Mouse (Mus musculus) urinary bladder, postnatal 25 days (tissue): Measurements from ENCODE around the gene Tenm3.

Source experiments
- DNase-seq: peaks from one replicate; pipeline ENCODE4 v3.0.0; 2022; ENCODE audit warnings: low spot score

The Tenm3 gene

GRCm38 (mm10) chr8:48809104-48809503 lies 34.6 kb downstream of the Tenm3 start:
- no peak for DNase-seq

DNA sequence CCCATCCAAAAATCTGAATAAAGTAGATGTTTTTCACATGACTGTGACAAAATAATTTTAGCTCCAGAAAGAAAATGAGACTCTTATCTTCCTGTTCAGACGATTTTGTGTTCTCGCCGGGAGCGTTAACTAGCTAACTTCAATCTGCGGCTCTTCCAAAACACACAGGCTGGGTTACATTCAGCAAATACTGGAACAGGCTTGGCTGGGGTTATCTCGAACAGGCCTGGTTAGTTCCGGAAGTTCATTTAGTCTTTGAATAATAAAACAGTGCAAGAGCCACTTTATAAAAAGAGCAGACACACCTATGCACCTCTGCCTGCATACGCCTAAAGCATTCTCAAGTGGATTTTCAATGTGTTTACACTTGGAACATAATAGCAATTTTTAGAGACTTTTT lies 40.7 kb downstream of the Tenm3 start:
- DNase-seq = no peak

GRCm38 (mm10) chr8:48802231-48802630 lies 41.5 kb downstream of the Tenm3 start:
- no peak for DNase-seq

DNA sequence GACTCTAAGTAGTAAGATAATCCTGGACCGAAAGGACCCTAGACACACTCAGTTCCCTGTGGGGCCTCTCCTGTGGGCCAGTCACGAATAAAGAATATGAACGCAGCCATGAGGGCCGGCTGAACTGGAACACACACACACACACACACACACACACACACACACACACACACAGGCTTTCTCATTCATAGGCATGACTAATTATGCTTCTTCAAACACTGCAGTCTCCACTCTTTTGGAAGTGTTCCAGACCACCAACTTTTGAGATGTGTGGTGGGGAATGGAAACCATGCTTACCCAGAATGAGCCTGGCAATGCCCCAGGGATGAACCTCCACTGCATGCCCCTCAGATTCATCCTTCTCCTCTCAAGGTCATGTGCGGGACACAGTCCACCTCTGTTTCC lies 45.8 kb downstream of the Tenm3 start:
- no peak for DNase-seq

DNA sequence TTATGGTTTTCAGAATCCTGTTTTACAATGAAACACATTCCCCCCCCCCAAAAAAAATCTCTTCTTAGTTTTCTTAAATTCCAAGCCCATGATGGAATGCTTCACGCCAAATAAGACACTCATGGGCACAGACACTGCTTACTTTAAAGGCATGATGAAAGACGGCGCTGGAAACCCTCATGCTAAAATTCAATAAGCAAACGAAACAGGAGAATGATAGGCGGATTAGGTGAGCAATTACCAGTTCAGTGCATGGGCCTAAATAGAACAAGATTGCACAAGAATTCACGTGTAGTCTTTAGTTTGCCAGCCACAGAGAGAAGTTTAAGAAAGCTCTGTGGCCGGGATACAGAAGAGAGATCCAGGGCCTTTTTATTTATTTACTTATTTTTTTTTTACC lies 49.5 kb downstream of the Tenm3 start:
- no peak for DNase-seq

GRCm38 (mm10) chr8:48793729-48794128 lies 50.0 kb downstream of the Tenm3 start:
- DNase-seq = no peak

GRCm38 (mm10) chr8:48792587-48793326 lies 51.0 kb downstream of the Tenm3 start:
- no peak for DNase-seq

GRCm38 (mm10) chr8:48783308-48783707 lies 60.4 kb downstream of the Tenm3 start:
- DNase-seq = no peak

- no peak for DNase-seq
Measured at GRCm38 (mm10) chr8:48780628-48781027, 63.1 kb downstream of the Tenm3 start.

DNA sequence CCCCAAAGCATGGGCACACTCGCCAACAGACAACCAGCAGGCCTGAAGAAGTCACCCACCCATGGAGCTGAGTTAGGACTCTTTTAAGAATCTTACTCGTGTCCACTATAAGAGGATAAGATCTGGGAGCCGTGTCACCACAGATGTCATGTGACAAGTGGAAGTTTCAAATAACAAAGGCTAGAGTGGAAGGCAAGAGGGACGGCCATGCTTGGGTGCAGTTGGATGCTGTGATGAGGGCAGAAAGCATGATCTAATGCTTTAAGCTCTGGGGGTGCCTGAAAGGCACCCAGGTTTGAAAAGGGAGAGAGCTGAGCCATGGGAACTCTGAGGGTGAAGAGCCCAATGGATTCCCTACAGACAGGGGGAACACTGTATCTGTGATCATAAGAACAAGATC lies 64.6 kb downstream of the Tenm3 start:
- DNase-seq = no peak

DNA sequence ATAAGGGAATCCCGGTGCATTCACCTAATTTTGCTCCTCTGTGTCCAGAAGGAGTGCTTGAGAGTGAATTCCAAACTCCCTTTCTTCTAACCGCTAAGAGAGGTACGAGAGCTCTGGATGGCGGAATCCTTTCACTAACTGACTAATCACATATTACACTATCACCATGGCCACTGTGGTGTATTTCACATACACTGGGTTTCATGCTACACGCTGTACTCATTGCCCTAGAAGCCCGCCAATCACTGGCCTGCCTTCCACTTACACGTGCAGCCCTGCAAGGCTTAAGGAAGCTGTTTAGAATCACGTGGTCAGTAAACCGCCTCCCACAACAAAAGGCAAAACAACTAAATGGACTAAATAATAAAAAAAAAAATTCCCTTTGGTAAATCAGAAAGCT lies 67.7 kb downstream of the Tenm3 start:
- no peak for DNase-seq

- DNase-seq = no peak
Measured at GRCm38 (mm10) chr8:48775531-48776037, 68.2 kb downstream of the Tenm3 start.

GRCm38 (mm10) chr8:48774837-48775236 lies 68.9 kb downstream of the Tenm3 start:
- no peak for DNase-seq

GRCm38 (mm10) chr8:48766545-48767234 lies 77.1 kb downstream of the Tenm3 start:
- no peak for DNase-seq

DNA sequence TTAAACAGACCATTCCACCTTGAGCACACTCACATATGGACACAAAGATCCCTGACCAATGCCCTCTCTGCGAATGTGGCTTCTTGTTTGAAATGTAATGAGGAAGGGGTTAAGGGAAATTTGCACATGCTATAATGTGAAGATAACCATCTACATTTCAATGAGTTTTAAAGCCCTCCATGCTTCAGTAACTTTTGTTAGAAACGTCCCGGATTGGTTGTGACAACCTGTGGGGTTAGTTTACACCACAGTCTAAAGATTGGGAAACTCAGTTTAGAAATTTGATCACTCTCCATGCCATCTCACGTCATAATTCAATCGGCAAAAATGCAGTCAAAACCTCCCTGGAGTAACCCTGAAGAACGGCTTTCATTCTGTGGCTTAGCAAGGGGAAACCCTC lies 78.5 kb downstream of the Tenm3 start:
- no peak for DNase-seq

GRCm38 (mm10) chr8:48764011-48764410 lies 79.7 kb downstream of the Tenm3 start:
- no peak for DNase-seq

DNA sequence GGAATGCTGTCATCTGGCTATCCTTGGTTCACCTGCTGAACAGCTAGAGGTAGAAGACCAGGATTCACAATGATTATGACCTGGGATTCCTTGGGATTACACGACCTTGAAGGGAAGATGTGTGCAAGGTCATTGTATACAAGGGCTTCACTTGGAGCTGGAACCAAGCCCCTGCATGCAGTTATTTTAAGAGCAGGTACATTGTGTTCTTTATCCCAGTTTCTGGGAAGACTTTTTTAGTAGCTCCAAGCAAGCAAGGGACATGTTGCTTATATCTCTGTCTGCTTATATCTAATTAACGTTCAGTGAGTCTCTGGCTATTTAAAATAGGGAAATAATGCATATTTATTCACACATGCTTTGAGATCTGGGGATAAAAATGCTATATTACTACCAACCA lies 86.9 kb downstream of the Tenm3 start:
- DNase-seq = no peak

- DNase-seq = no peak
Measured at GRCm38 (mm10) chr8:48755492-48755891, 88.3 kb downstream of the Tenm3 start.

DNA sequence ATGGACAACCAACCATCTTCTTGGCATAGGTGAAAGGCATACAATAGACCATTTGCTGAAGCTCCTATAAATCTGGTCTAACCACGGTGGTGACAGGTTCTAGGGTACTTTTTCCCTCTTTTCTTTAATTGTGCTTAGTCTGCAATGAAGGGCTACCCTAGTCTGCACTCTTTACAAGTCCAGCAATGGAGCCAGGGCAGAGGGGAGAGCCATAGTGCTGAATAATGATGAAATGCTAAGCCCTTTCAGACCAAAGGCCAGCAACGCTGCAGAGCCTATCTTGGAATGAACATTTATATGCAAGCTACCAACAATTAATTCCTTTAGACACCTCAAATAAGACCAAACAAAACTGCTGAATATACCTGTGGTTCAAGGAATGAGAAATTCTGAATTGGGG lies 88.8 kb downstream of the Tenm3 start:
- no peak for DNase-seq

GRCm38 (mm10) chr8:48751965-48752364 lies 91.8 kb downstream of the Tenm3 start:
- DNase-seq = no peak

- no peak for DNase-seq
Measured at GRCm38 (mm10) chr8:48748503-48749059, 95.2 kb downstream of the Tenm3 start.

DNA sequence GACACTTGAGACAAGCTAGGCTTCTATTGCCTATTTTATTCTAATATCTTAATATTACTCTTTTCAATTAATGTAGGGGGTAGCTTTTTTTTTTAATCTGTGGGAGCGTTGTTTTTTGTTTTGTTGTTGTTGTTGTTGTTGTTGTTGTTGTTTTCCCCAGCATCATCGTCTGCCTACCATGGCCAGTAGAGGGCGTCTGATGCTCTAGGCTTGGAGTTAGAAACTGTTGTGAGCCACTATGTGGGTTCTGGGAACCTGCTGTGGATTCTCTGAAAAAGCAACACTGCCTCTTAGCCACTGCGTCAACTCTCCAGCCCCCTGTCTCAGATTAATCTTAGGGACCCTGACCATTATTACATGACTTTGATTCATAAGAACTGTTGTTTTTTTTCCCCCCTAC lies 99.8 kb downstream of the Tenm3 start:
- no peak for DNase-seq

GRCm38 (mm10) chr8:48742741-48743140 lies 101.0 kb downstream of the Tenm3 start:
- no peak for DNase-seq
